Mouse (Mus musculus) cerebellum, postnatal 25 days (tissue): Measurements from ENCODE around the gene Kcnmb1.
A peak's percentile ranks its signal among the peaks of the same experiment; 100 is the strongest.

ENCODE experiments used
- DNase-seq, 2 experiments: peaks; one replicate each; pipeline ENCODE4 v3.0.0; 2021; ENCODE audit warnings: mixed read lengths in 2 of 2

Kcnmb1 gene

DNA sequence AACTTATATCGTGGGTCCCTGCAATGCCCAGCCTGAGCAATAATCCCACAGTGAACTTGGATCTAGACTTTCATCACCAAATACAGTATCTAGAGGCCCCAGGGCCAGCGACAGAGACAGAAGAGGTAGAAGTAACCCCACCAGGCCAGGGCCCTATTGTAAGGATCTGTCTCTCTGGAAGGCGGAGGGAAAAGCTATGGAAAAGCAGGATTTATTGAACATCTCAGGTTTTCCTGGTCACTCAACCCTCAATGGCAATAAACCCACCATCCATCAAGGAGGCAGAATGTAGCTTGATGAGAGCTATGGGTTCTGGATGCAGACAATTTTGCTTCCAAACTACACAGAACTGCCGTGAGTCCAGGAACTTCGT lies 39.8 kb downstream of the Kcnmb1 start:
- DNase-seq: no peak

DNA sequence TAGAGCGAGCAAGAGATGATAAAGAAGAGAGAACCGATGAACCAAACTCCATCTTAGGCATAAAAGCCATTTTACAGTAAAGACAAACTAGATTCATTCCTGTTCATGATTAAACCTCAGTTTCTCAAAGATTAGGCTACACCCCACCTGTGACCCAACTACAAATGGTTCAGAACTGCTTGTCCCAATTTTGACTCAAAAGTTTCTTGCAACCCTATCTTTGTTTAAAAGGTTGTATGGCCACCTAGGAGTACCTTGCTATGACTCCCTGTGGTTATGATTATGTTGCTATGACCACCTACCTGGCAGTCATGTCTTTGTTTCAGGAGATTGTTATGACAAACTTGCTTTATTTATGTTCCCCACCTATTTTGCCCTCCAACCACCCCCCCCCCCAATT lies 44.8 kb downstream of the Kcnmb1 start:
- no peak for DNase-seq

DNA sequence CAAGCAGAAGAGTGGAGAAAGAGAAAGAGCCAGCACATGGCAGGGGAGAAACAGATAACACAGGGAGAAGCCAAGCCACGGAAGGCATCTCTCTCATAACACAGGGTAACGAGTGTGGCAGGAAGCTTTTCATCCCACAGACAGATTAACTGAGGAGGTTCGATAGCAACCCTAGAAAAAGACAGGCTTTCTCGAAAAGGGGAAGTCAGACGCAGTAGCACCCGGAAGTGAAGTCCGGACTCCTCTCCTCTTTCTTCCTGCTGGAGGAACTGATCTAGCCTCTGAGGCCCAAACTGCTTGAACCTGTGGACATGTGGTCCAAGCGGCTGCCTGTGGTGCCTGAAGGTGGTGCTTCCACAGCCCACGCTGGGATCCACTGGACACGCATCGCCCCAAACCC lies 45.4 kb downstream of the Kcnmb1 start:
- no peak for DNase-seq

DNA sequence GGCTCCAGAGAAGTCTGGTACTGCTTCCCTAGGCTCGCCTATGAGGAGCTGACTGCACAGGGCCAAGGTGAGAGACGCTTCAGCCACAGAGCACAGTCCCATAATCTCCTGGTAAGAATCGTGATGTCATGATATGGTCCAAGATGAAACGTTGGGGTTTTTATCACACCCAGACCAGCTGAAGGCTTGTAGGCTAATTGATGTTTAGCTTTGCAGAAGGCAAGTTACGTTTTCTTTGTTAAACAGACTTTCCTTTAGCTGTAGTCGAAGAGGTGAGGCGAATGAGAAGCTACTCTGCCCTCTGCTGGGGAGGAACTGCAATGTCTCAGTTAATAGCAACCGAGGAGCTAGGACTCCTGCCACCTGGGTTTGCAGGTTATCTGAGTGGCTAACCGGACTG lies 45.9 kb downstream of the Kcnmb1 start:
- DNase-seq: peak; percentile 29 to 65

DNA sequence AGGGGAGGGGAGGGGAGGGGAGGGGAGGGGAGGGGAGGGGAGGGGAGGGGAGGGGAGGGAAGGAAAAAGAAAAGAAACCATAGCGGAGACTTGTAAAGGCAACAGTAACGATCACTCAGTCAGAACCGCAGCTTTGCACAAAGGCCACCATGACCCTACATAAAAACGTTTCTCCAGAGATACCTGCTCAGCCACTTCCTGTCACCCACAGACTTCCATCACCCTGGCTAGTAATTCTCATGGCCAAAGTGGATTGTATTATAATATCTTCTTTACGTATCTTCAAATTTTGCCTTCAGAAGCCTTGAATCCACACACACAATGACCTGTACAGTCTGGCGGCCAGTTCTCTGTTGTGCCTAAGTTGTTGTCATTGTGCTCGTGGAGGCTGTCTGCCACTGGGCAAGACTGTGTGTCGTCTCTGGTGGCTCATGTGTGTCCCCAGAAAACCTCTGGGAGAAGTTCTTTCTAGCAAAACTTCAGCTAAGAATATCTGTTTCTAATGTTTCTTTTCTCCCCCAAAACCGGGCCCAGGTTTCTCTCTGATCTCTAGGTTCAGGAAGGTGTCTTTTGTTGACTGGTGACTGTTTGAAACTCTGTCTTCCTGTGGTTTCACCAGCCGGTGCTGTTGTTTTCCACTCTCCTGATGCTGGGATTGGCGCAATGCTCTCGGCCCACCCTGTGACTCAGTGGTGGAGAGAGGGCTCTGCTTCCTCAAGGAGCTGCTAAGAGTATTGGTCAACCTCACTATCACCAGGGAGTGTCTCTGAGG lies 46.7 kb downstream of the Kcnmb1 start:
- no peak for DNase-seq

DNA sequence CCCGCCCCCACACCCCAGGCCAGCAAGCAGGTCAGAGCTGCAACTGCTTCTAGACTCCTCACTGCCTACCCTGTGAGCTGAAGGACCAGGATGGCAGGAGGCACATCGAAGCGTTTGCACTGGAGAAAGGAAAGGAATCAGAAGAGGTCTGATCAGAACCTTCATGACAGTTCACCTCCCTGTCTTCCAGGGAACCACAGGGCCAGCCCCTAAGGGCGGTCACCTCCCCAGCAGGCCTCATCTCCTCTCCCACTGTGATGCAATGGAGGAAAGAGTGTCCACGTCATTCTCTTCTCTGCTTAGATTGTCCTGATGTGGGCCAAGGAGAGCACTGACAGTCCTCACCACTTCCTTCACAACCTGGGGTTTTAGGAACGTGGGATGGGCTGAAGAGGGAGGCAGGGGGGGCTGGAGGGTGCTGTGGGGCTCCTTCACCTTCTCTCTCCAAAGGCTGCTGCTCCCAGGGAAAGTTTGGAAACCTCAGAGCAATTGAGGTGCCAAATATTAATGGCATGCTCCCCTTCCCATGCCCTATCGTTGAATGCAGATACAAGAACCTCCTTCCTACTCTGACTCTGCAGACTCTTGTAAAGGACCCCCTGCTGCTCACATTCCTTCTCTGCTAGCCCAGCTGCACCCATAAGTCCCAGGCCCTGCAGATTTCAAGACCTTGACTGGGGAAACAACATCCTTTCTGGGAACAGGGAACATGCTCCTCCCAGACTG lies 47.5 kb downstream of the Kcnmb1 start:
- DNase-seq: no peak

DNA sequence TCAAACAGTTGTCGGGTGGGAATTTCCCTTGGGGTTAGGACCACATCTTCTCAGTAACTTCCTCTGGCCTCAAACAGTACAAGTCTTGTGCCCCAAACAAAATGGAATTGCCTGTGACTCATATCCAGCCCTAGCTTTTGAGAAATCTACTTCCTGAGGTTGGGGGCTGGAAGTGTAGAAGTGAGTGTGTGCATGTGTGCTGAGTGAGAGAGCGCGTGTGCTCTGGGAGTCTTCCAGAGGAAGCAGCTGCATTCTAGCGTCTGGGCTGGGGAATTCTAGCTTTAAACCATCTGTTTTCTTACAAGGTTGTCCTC lies 48.0 kb downstream of the Kcnmb1 start:
- DNase-seq: no peak

DNA sequence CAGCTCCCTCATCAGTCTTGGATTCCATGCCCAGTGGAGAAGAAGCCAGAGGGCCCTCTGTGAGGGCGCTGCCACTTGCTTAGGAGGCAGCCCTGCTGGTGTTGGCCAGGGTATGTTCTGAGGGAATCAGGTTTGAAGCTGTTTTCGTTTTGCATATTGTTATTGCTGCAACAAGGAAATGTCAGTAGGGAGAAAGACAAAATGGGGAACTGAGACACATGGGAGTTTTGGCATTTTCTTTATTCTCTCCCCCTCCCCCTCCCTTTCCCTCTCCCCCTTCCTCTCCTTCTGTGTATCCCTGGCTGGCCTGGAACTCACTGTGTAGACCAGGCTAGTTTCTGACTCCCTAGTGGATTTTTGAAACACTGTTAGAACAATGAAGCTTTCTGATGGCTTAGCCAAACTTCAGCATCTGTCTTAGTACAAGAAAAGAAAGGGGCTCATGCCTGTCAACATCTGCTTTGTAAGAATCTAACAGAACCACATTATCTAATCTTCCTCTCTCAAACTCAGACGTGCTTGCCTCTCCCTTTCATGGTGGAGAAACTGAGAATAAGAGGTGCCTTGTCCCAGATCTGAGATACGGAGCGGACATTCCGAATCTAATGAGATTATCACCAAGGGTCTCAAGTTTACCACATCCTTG lies 49.3 kb downstream of the Kcnmb1 start:
- DNase-seq: no peak
